Mouse (Mus musculus): ENCODE measurements around the gene Fyb. TPM values are rescaled to one million over a fixed set of nuclear protein-coding genes. Genes with fewer than 3 reads are reported as not detected.

Gene Fyb
- polyA plus RNA-seq, 1 experiment from 2014 or later = 5.8 TPM

GRCm38 (mm10) chr15:6556272-6556671 is 33.6 kb downstream of the Fyb start:
- 93% methylated on average over 4 of the region's 4 CpGs for WGBS
- no peaks in the 10 kb centered on the region for H3K27me3 ChIP-seq (ENCODE audit: control insufficient read depth, insufficient read depth, low read length)
- no peaks in the 10 kb centered on the region for H3K36me3 ChIP-seq (ENCODE audit: control insufficient read depth, insufficient read depth, low read length)
- no peak for ATAC-seq (ENCODE audit: low FRiP score)
- H3K27ac ChIP-seq (ENCODE audit: low read depth, low read length) = no peak overlapping the region
- H3K9me3 ChIP-seq (ENCODE audit: control insufficient read depth, low read length) = no peaks in the 10 kb centered on the region
- H3K4me1 ChIP-seq (replicated peaks; ENCODE audit: control insufficient read depth, insufficient read depth, low read length) = no peaks in the 10 kb centered on the region
- H3K4me2 ChIP-seq (replicated peaks; ENCODE audit: low read depth, low read length) = no peak overlapping the region
- H3K9ac ChIP-seq (ENCODE audit: low read depth, low read length) = no peak overlapping the region
- DNase-seq (ENCODE audit: low spot score) = no peak
- H3K4me3 ChIP-seq (ENCODE audit: low read depth, low read length) = no peak overlapping the region

GRCm38 (mm10) chr15:6556911-6557310 is 34.3 kb downstream of the Fyb start:
- WGBS = 87% methylated on average over 6 of the region's 6 CpGs
- H3K4me2 ChIP-seq (replicated peaks; ENCODE audit: low read depth, low read length) = no peak overlapping the region
- no peaks in the 10 kb centered on the region for H3K27me3 ChIP-seq (ENCODE audit: control insufficient read depth, insufficient read depth, low read length)
- ATAC-seq (ENCODE audit: low FRiP score) (no peak), DNase-seq (ENCODE audit: low spot score) (no peak)
- no peaks in the 10 kb centered on the region for H3K4me1 ChIP-seq (replicated peaks; ENCODE audit: control insufficient read depth, insufficient read depth, low read length)
- H3K4me3 ChIP-seq (ENCODE audit: low read depth, low read length) = no peak overlapping the region
- no peak overlapping the region for H3K9ac ChIP-seq (ENCODE audit: low read depth, low read length)
- H3K9me3 ChIP-seq (ENCODE audit: control insufficient read depth, low read length) = no peaks in the 10 kb centered on the region
- H3K36me3 ChIP-seq (ENCODE audit: control insufficient read depth, insufficient read depth, low read length) = no peaks in the 10 kb centered on the region
- no peak overlapping the region for H3K27ac ChIP-seq (ENCODE audit: low read depth, low read length)

DNA sequence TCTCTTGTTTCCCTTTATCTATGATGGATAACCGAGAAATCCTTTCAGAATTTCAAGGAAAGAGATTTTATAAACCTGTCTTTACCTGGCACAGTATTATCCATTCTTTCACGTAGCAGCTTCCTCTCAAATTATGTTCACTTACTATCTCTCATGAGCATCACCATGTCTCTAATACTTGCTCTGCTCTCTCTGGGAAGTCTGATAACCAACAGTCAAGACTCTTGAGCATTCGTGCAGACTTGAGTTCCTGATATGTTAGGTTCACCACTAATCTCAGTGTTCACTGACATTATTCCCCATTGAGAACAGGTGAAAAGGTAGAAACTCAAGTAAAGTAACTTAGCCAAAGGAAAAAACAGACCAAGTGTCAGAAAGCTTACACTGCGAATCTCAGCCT is 34.9 kb downstream of the Fyb start:
- WGBS = 89% methylated on average over 4 of the region's 4 CpGs
- ATAC-seq (ENCODE audit: low FRiP score) (no peak), DNase-seq (ENCODE audit: low spot score) (no peak)
- H3K9me3 ChIP-seq (ENCODE audit: control insufficient read depth, low read length) = no peaks in the 10 kb centered on the region
- no peaks in the 10 kb centered on the region for H3K4me1 ChIP-seq (replicated peaks; ENCODE audit: control insufficient read depth, insufficient read depth, low read length)
- no peak overlapping the region for H3K27ac ChIP-seq (ENCODE audit: low read depth, low read length)
- H3K36me3 ChIP-seq (ENCODE audit: control insufficient read depth, insufficient read depth, low read length) = no peaks in the 10 kb centered on the region
- no peak overlapping the region for H3K4me3 ChIP-seq (ENCODE audit: low read depth, low read length)
- H3K4me2 ChIP-seq (replicated peaks; ENCODE audit: low read depth, low read length) = no peak overlapping the region
- no peak overlapping the region for H3K9ac ChIP-seq (ENCODE audit: low read depth, low read length)
- no peaks in the 10 kb centered on the region for H3K27me3 ChIP-seq (ENCODE audit: control insufficient read depth, insufficient read depth, low read length)

DNA sequence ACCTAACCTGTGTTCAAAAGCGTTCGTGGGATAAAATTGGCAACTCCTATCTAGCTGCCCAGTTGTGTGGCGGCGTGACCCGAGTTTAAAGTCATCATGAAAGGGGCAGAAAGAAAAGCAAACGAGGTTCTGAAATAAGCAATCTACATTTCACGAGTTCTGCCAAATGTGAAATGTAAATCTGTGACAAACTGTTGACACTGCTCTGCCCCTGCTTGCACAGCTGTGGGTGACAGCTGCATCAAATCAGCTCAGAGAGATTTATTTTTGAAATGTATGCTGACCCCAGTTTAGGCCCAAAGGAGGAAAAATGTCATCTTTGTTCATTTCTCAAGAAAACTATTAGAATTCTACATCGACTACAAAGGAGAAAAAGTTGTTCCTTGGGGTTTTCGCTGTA is 36.5 kb downstream of the Fyb start:
- Histone ChIP-seq H3K27ac (ENCODE audit: low read depth, low read length) (no peak overlapping the region), H3K9me3 (ENCODE audit: control insufficient read depth, low read length) (no peaks in the 10 kb centered on the region), H3K9ac (ENCODE audit: low read depth, low read length) (no peak overlapping the region), H3K36me3 (ENCODE audit: control insufficient read depth, insufficient read depth, low read length) (no peaks in the 10 kb centered on the region), H3K4me1 (replicated peaks; ENCODE audit: control insufficient read depth, insufficient read depth, low read length) (no peaks in the 10 kb centered on the region), H3K4me3 (ENCODE audit: low read depth, low read length) (no peak overlapping the region), H3K4me2 (replicated peaks; ENCODE audit: low read depth, low read length) (no peak overlapping the region), H3K27me3 (ENCODE audit: control insufficient read depth, insufficient read depth, low read length) (no peaks in the 10 kb centered on the region)
- ATAC-seq (ENCODE audit: low FRiP score) = no peak
- no peak for DNase-seq (ENCODE audit: low spot score)
- 71% methylated on average over 9 of the region's 9 CpGs for WGBS

DNA sequence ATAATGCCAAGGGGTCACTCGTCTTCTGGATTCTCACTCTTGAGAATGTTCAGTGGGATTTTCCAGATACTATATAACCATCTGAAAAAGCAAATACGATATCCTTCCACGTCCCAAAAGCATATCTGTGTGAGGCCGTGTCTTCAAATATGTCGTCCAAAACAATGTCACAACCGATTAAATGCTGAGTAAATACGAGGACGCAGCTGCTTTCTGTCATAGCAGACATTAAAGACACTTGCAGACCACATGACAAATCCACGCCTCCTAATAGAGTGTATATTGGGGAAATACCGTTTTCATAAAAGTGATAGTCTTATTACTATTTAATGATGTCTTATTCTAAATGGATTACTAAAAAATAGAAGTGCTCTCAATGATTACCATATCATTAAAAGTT is 38.0 kb downstream of the Fyb start:
- Histone ChIP-seq H3K27me3 (ENCODE audit: control insufficient read depth, insufficient read depth, low read length) (no peaks in the 10 kb centered on the region), H3K27ac (ENCODE audit: low read depth, low read length) (no peak overlapping the region), H3K9ac (ENCODE audit: low read depth, low read length) (no peak overlapping the region), H3K36me3 (ENCODE audit: control insufficient read depth, insufficient read depth, low read length) (no peaks in the 10 kb centered on the region), H3K9me3 (ENCODE audit: control insufficient read depth, low read length) (no peaks in the 10 kb centered on the region), H3K4me3 (ENCODE audit: low read depth, low read length) (no peak overlapping the region), H3K4me2 (replicated peaks; ENCODE audit: low read depth, low read length) (no peak overlapping the region), H3K4me1 (replicated peaks; ENCODE audit: control insufficient read depth, insufficient read depth, low read length) (no peaks in the 10 kb centered on the region)
- DNase-seq (ENCODE audit: low spot score) (no peak), ATAC-seq (ENCODE audit: low FRiP score) (no peak)
- WGBS = 90% methylated on average over 10 of the region's 10 CpGs

DNA sequence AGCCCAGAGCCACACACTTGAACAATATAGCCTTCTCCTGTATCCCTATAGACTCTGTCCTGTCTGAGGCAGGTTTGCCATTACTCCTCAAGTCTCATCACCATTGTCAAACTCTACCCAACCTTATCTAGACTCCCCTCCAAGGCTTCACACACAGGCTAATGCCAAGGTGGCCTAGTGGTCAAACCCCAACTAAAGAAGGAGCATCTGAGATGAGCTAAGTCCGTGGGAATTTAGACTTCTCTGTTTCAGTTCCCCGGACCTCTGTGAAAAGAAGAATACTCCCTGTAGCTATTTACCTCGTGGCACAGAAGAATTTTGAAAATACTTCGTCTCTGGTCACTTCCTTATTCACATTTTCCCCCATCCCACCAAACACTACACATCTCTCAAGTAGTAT is 39.5 kb downstream of the Fyb start:
- no peak overlapping the region for H3K27ac ChIP-seq (ENCODE audit: low read depth, low read length)
- WGBS = 91% methylated on average over 4 of the region's 4 CpGs
- no peaks in the 10 kb centered on the region for H3K9me3 ChIP-seq (ENCODE audit: control insufficient read depth, low read length)
- DNase-seq (ENCODE audit: low spot score) (no peak), ATAC-seq (ENCODE audit: low FRiP score) (no peak)
- no peak overlapping the region for H3K4me2 ChIP-seq (replicated peaks; ENCODE audit: low read depth, low read length)
- H3K27me3 ChIP-seq (ENCODE audit: control insufficient read depth, insufficient read depth, low read length) = no peaks in the 10 kb centered on the region
- no peak overlapping the region for H3K9ac ChIP-seq (ENCODE audit: low read depth, low read length)
- H3K36me3 ChIP-seq (ENCODE audit: control insufficient read depth, insufficient read depth, low read length) = no peaks in the 10 kb centered on the region
- no peaks in the 10 kb centered on the region for H3K4me1 ChIP-seq (replicated peaks; ENCODE audit: control insufficient read depth, insufficient read depth, low read length)
- no peak overlapping the region for H3K4me3 ChIP-seq (ENCODE audit: low read depth, low read length)

DNA sequence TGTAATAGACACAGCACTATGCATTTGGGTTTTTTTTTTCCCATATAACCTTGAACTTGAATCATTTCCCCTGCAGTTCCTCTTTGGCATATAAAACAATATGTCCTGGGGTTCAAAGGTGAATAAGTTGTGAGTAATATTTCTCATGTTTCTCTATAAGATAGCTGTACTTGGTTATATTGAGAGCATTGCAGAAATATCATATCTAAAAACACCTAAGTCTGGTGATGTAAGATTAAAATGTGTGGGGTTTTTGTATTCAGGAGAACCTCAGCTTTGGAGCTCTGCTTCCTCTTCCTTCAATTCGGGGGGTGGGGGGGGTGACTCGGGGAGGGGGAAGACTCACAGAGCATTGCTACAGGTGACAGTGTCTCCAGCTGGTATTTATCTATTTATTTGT is 40.0 kb downstream of the Fyb start:
- Histone ChIP-seq H3K4me2 (replicated peaks; ENCODE audit: low read depth, low read length) (no peak overlapping the region), H3K9me3 (ENCODE audit: control insufficient read depth, low read length) (no peaks in the 10 kb centered on the region), H3K27me3 (ENCODE audit: control insufficient read depth, insufficient read depth, low read length) (no peaks in the 10 kb centered on the region), H3K4me1 (replicated peaks; ENCODE audit: control insufficient read depth, insufficient read depth, low read length) (no peaks in the 10 kb centered on the region), H3K9ac (ENCODE audit: low read depth, low read length) (no peak overlapping the region), H3K36me3 (ENCODE audit: control insufficient read depth, insufficient read depth, low read length) (no peaks in the 10 kb centered on the region), H3K27ac (ENCODE audit: low read depth, low read length) (no peak overlapping the region), H3K4me3 (ENCODE audit: low read depth, low read length) (no peak overlapping the region)
- 89% methylated on average over 2 of the region's 2 CpGs for WGBS
- DNase-seq (ENCODE audit: low spot score) = no peak
- no peak for ATAC-seq (ENCODE audit: low FRiP score)

DNA sequence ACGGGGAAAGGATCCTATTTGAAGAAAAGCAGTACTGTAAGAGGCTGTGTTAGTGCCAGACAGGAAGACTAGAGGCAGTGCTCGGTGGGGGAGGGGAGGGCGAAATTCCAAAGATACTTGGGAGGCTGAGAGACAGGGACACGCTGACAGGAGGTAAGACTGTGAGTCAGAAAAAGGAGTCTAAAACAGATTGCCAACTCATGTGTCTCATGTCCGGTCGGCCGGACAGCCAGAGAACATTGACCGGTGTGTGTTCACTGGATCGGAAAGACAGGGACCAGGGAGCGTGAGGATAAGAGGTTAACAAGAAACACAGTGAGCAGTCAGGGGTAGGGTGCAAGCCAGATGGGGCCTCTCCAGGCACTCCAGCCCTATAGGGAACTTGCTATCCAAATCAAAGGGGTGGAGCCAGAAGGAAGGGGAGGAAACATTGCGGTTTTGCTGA is 42.3 kb downstream of the Fyb start:
- Histone ChIP-seq H3K9me3 (ENCODE audit: control insufficient read depth, low read length) (no peaks in the 10 kb centered on the region), H3K27ac (ENCODE audit: low read depth, low read length) (no peak overlapping the region), H3K4me3 (ENCODE audit: low read depth, low read length) (no peak overlapping the region), H3K9ac (ENCODE audit: low read depth, low read length) (no peak overlapping the region), H3K4me1 (replicated peaks; ENCODE audit: control insufficient read depth, insufficient read depth, low read length) (no peaks in the 10 kb centered on the region), H3K27me3 (ENCODE audit: control insufficient read depth, insufficient read depth, low read length) (no peaks in the 10 kb centered on the region), H3K36me3 (ENCODE audit: control insufficient read depth, insufficient read depth, low read length) (no peaks in the 10 kb centered on the region), H3K4me2 (replicated peaks; ENCODE audit: low read depth, low read length) (no peak overlapping the region)
- WGBS = 18% methylated on average over 11 of the region's 11 CpGs
- ATAC-seq (ENCODE audit: low FRiP score) (peak; percentile 80; the same call in 1 of the 2 replicates), DNase-seq (ENCODE audit: low spot score) (peak; percentile 58)

GRCm38 (mm10) chr15:6565873-6566272 is 43.2 kb downstream of the Fyb start:
- no peaks in the 10 kb centered on the region for H3K27me3 ChIP-seq (ENCODE audit: control insufficient read depth, insufficient read depth, low read length)
- ATAC-seq (ENCODE audit: low FRiP score) (no peak), DNase-seq (ENCODE audit: low spot score) (no peak)
- no peak overlapping the region for H3K4me3 ChIP-seq (ENCODE audit: low read depth, low read length)
- H3K36me3 ChIP-seq (ENCODE audit: control insufficient read depth, insufficient read depth, low read length) = no peaks in the 10 kb centered on the region
- no peaks in the 10 kb centered on the region for H3K4me1 ChIP-seq (replicated peaks; ENCODE audit: control insufficient read depth, insufficient read depth, low read length)
- WGBS = 93% methylated on average over 4 of the region's 4 CpGs
- no peak overlapping the region for H3K4me2 ChIP-seq (replicated peaks; ENCODE audit: low read depth, low read length)
- H3K9ac ChIP-seq (ENCODE audit: low read depth, low read length) = no peak overlapping the region
- no peak overlapping the region for H3K27ac ChIP-seq (ENCODE audit: low read depth, low read length)
- no peaks in the 10 kb centered on the region for H3K9me3 ChIP-seq (ENCODE audit: control insufficient read depth, low read length)
